Mouse (Mus musculus): ENCODE results near the gene Tnrc6c.

GRCm38 (mm10) chr11:117743454-117744030 is 89.5 kb downstream of the Tnrc6c start:
- TF ChIP-seq CTCF (IDR thresholded peaks at IDR 0.05; ENCODE audit: borderline replicate concordance, insufficient read depth, low read depth, low read length) (no peak), POLR2A (IDR thresholded peaks at IDR 0.05; ENCODE audit: borderline replicate concordance, insufficient read depth, low read length) (no peak)
